Mouse (Mus musculus) mouse trophoblast stem cell (cell line): ENCODE measurements around the gene Gnb1l.

ENCODE experiments used
- in situ Hi-C, 2 experiments: fragments of 300-500 bp; cut with MseI, MboI; formaldehyde crosslinking; loops; 2 replicates in 1 of 2; 3 replicates in 1 of 2; pipeline ENCODE4 v1.15.1; 2025

Gene Gnb1l

GRCm38 (mm10) chr16:18498558-18498990 lies at the start of gene Gnb1l, which contains the start of gene Rtl10:
TSS of gene Gnb1l (plus strand) at chr16:18498713.
TSS of gene Rtl10 (plus strand) at chr16:18498901.
- in situ Hi-C loops: no loop called here

GRCm38 (mm10) chr16:18449005-18449404 lies 49.5 kb upstream of the Gnb1l start:
- in situ Hi-C loops: no loop called here

GRCm38 (mm10) chr16:18451486-18452181 lies 46.9 kb upstream of the Gnb1l start:
- in situ Hi-C loops: no loop called here

GRCm38 (mm10) chr16:18452361-18452862 lies 46.1 kb upstream of the Gnb1l start:
- in situ Hi-C loops: no loop called here

- in situ Hi-C loops: no loop called here
Measured at GRCm38 (mm10) chr16:18453846-18454245, 44.7 kb upstream of the Gnb1l start.

GRCm38 (mm10) chr16:18455407-18455806 lies 43.1 kb upstream of the Gnb1l start:
- in situ Hi-C loops: no loop called here

- in situ Hi-C loops: no loop called here
Measured at GRCm38 (mm10) chr16:18458661-18459060, 39.9 kb upstream of the Gnb1l start.

GRCm38 (mm10) chr16:18459335-18459954 lies 39.1 kb upstream of the Gnb1l start:
- in situ Hi-C loops: no loop called here

- in situ Hi-C loops: no loop called here
Measured at GRCm38 (mm10) chr16:18459955-18460370, 38.5 kb upstream of the Gnb1l start.

GRCm38 (mm10) chr16:18460826-18461225 lies 37.7 kb upstream of the Gnb1l start:
- in situ Hi-C loops: no loop called here

- in situ Hi-C loops: no loop called here
Measured at GRCm38 (mm10) chr16:18462031-18462430, 36.5 kb upstream of the Gnb1l start.

GRCm38 (mm10) chr16:18462598-18462997 lies 35.9 kb upstream of the Gnb1l start:
- in situ Hi-C loops: no loop called here

GRCm38 (mm10) chr16:18464271-18464670 lies 34.2 kb upstream of the Gnb1l start:
- in situ Hi-C loops: no loop called here

- in situ Hi-C loops: no loop called here
Measured at GRCm38 (mm10) chr16:18470829-18471228, 27.7 kb upstream of the Gnb1l start.

- in situ Hi-C loops: no loop called here
Measured at GRCm38 (mm10) chr16:18471381-18471955, 27.0 kb upstream of the Gnb1l start.

GRCm38 (mm10) chr16:18471976-18472375 lies 26.5 kb upstream of the Gnb1l start:
- in situ Hi-C loops: no loop called here

- in situ Hi-C loops: no loop called here
Measured at GRCm38 (mm10) chr16:18472416-18472815, 26.1 kb upstream of the Gnb1l start.

- in situ Hi-C loops: no loop called here
Measured at GRCm38 (mm10) chr16:18472976-18473375, 25.5 kb upstream of the Gnb1l start.

GRCm38 (mm10) chr16:18474021-18474420 lies 24.5 kb upstream of the Gnb1l start:
- in situ Hi-C loops: no loop called here

- in situ Hi-C loops: no loop called here
Measured at GRCm38 (mm10) chr16:18477996-18478395, 20.5 kb upstream of the Gnb1l start.

- in situ Hi-C loops: no loop called here
Measured at GRCm38 (mm10) chr16:18479667-18480066, 18.8 kb upstream of the Gnb1l start.

GRCm38 (mm10) chr16:18480933-18481485 lies 17.5 kb upstream of the Gnb1l start:
- in situ Hi-C loops: no loop called here
